Mouse (Mus musculus) liver, embryonic 15.5 days (tissue): ENCODE measurements at regions not wholly inside any gene's neighbourhood (a gene's known extent, or its start where the extent isn't known, plus 50 kb on each side); places are given as distances from the start of the nearest gene placed in this dataset.

Experiments used
- ATAC-seq: fragments of 200-750 bp; cut with Nextera tagmentation; 2 replicates; pipeline ENCODE4 v1.8.0; 2017; ENCODE audit warnings: moderate number of reproducible peaks, mild to moderate bottlenecking, moderate library complexity; ENCODE audit not compliant: insufficient read depth
- H3K27ac ChIP-seq: fragments of 300-500 bp; sonication (generic); replicated peaks from 2 replicates; pipeline ENCODE4 v1.5.1; 2015; ENCODE audit warnings: mild to moderate bottlenecking, inconsistent platforms
- H3K27me3 ChIP-seq: fragments of 300-500 bp; sonication (generic); 2 replicates; pipeline ENCODE4 v1.6.1; 2015; ENCODE audit warnings: mild to moderate bottlenecking, inconsistent platforms
- H3K36me3 ChIP-seq: fragments of 300-500 bp; sonication (generic); replicated peaks from 2 replicates; pipeline ENCODE4 v1.6.1; 2015; ENCODE audit warnings: moderate library complexity, mild to moderate bottlenecking, inconsistent platforms
- H3K4me1 ChIP-seq: fragments of 300-500 bp; sonication (generic); replicated peaks from 2 replicates; pipeline ENCODE4 v1.6.1; 2015; ENCODE audit warnings: inconsistent platforms
- H3K4me2 ChIP-seq: fragments of 300-500 bp; sonication (generic); 2 replicates; pipeline ENCODE4 v1.6.1; 2015; ENCODE audit warnings: moderate library complexity, mild to moderate bottlenecking, inconsistent platforms
- H3K4me3 ChIP-seq: fragments of 300-500 bp; sonication (generic); replicated peaks from 2 replicates; pipeline ENCODE4 v1.5.1; 2015; ENCODE audit warnings: mild to moderate bottlenecking, inconsistent platforms
- H3K9ac ChIP-seq: fragments of 300-500 bp; sonication (generic); 2 replicates; pipeline ENCODE4 v1.6.1; 2015; ENCODE audit warnings: moderate library complexity, mild to moderate bottlenecking, inconsistent platforms
- H3K9me3 ChIP-seq: fragments of 300-500 bp; sonication (generic); replicated peaks from 2 replicates; pipeline ENCODE4 v1.6.1; 2016; ENCODE audit warnings: inconsistent platforms
- WGBS: fragments of 180-500 bp; shearing (Covaris S2); methylation state at CpG from one replicate; pipeline ENCODE4 v1.1.7; 2015; ENCODE audit warnings: mixed read lengths; ENCODE audit not compliant: insufficient replicate concordance; 5-methylcytosine and 5-hydroxymethylcytosine counted together

GRCm38 (mm10) chr1:71723039-71723397, 70.0 kb upstream of the Fn1 start:
- Histone ChIP-seq H3K4me2 (no peak overlapping the region; the same call in 1 of the 2 replicates), H3K4me3 (no peak overlapping the region), H3K9ac (no peak overlapping the region), H3K27ac (peak overlapping the region; percentile 71), H3K36me3 (no peaks in the 10 kb centered on the region), H3K9me3 (no peaks in the 10 kb centered on the region), H3K4me1 (peaks cover 7% of the 10 kb centered on the region; the same call in 1 of the 2 replicates), H3K27me3 (no peaks in the 10 kb centered on the region)
- 27% methylated on average over 2 of the region's 2 CpGs for WGBS
- ATAC-seq = 0 out of 2 replicates have a peak, but pooled peaks have one; percentile 31

- Histone ChIP-seq H3K27me3 (no peaks in the 10 kb centered on the region), H3K27ac (no peak overlapping the region), H3K4me2 (no peak overlapping the region), H3K9ac (no peak overlapping the region), H3K4me1 (peaks cover 7% of the 10 kb centered on the region; the same call in 1 of the 2 replicates), H3K4me3 (no peak overlapping the region), H3K9me3 (no peaks in the 10 kb centered on the region), H3K36me3 (no peaks in the 10 kb centered on the region)
- 54% methylated on average over 6 of the region's 6 CpGs for WGBS
- no peak for ATAC-seq
Observed at GRCm38 (mm10) chr1:71722211-71723038, 69.4 kb upstream of the Fn1 start.
